Mouse (Mus musculus): Measurements from ENCODE around the gene Zmynd10. TPM values are rescaled to one million over a fixed set of nuclear protein-coding genes. Genes with fewer than 3 reads are reported as not detected.

Gene Zmynd10
- polyA plus RNA-seq, 1 experiment from 2014 or later = 1.1 TPM

GRCm38 (mm10) chr9:107590773-107591060, 43.6 kb downstream of the Zmynd10 start:
- Histone ChIP-seq H3K27ac (replicated peaks) (no peak overlapping the region), H3K4me1 (peaks cover 42% of the 10 kb centered on the region), H3K27me3 (ENCODE audit: low read depth, poor library complexity, severe bottlenecking) (no peaks in the 10 kb centered on the region), H3K9me3 (replicated peaks) (no peaks in the 10 kb centered on the region), H3K36me3 (peaks cover 58% of the 10 kb centered on the region), H3K4me3 (no peak overlapping the region)
- DNase-seq (ENCODE audit: low spot score) = no peak
- 95% methylated on average over 6 of the region's 6 CpGs for WGBS

- Histone ChIP-seq H3K4me1 (peaks cover 29% of the 10 kb centered on the region), H3K4me3 (no peak overlapping the region), H3K27me3 (ENCODE audit: low read depth, poor library complexity, severe bottlenecking) (no peaks in the 10 kb centered on the region), H3K27ac (replicated peaks) (0 out of 2 replicates have a peak overlapping the region, but pooled peaks have one; percentile 28), H3K36me3 (peaks cover 60% of the 10 kb centered on the region), H3K9me3 (replicated peaks) (no peaks in the 10 kb centered on the region)
- DNase-seq (ENCODE audit: low spot score) = no peak
- WGBS = 87% methylated on average over 11 of the region's 11 CpGs
These were observed 46.2 kb downstream of the Zmynd10 start for GRCm38 (mm10) chr9:107593101-107593976.

GRCm38 (mm10) chr9:107594281-107595062, 47.4 kb downstream of the Zmynd10 start:
- Histone ChIP-seq H3K27ac (replicated peaks) (no peak overlapping the region), H3K4me3 (no peak overlapping the region), H3K4me1 (peaks cover 19% of the 10 kb centered on the region; the same call in 1 of the 2 replicates), H3K9me3 (replicated peaks) (no peaks in the 10 kb centered on the region), H3K36me3 (peaks cover 57% of the 10 kb centered on the region), H3K27me3 (ENCODE audit: low read depth, poor library complexity, severe bottlenecking) (peaks cover 9% of the 10 kb centered on the region)
- 82% methylated on average over 8 of the region's 8 CpGs for WGBS
- DNase-seq (ENCODE audit: low spot score) = no peak

- 91% methylated on average over 11 of the region's 11 CpGs for WGBS
- peaks cover 29% of the 10 kb centered on the region for H3K4me1 ChIP-seq
These were observed 49.8 kb downstream of the Zmynd10 start for GRCm38 (mm10) chr9:107596619-107597569.

GRCm38 (mm10) chr9:107598385-107598784, 51.3 kb downstream of the Zmynd10 start:
- no peaks in the 10 kb centered on the region for H3K9me3 ChIP-seq (replicated peaks)
- peaks cover 35% of the 10 kb centered on the region for H3K27me3 ChIP-seq (ENCODE audit: low read depth, poor library complexity, severe bottlenecking)
- WGBS = 92% methylated on average over 5 of the region's 5 CpGs
- peaks cover 33% of the 10 kb centered on the region for H3K4me1 ChIP-seq
- peaks cover 18% of the 10 kb centered on the region for H3K36me3 ChIP-seq
- DNase-seq (ENCODE audit: low spot score) = no peak
- H3K4me3 ChIP-seq = no peak overlapping the region
- H3K27ac ChIP-seq (replicated peaks) = 0 out of 2 replicates have a peak overlapping the region, but pooled peaks have one; percentile 34

More at GRCm38 (mm10) chr9:107596619-107597569, 49.8 kb downstream of the Zmynd10 start:
- Histone ChIP-seq H3K36me3 (peaks cover 33% of the 10 kb centered on the region), H3K27me3 (ENCODE audit: low read depth, poor library complexity, severe bottlenecking) (peaks cover 29% of the 10 kb centered on the region), H3K9me3 (replicated peaks) (no peaks in the 10 kb centered on the region), H3K27ac (replicated peaks) (no peak overlapping the region), H3K4me3 (no peak overlapping the region)
- no peak for DNase-seq (ENCODE audit: low spot score)

GRCm38 (mm10) chr9:107599433-107599832, 52.3 kb downstream of the Zmynd10 start:
- Histone ChIP-seq H3K27ac (replicated peaks) (no peak overlapping the region), H3K9me3 (replicated peaks) (no peaks in the 10 kb centered on the region), H3K4me1 (peaks cover 34% of the 10 kb centered on the region), H3K27me3 (ENCODE audit: low read depth, poor library complexity, severe bottlenecking) (peaks cover 44% of the 10 kb centered on the region), H3K4me3 (no peak overlapping the region), H3K36me3 (peaks cover 7% of the 10 kb centered on the region; the same call in 1 of the 2 replicates)
- 89% methylated on average over 9 of the region's 9 CpGs for WGBS
- DNase-seq (ENCODE audit: low spot score) = no peak

- H3K9me3 ChIP-seq (replicated peaks) = no peaks in the 10 kb centered on the region
- WGBS = 74% methylated on average over 14 of the region's 14 CpGs
- no peak overlapping the region for H3K4me3 ChIP-seq
- H3K27ac ChIP-seq (replicated peaks) = no peak overlapping the region
- H3K36me3 ChIP-seq = 0 out of 2 replicates have a peak, but pooled peaks cover 3% of the 10 kb centered on the region
- H3K4me1 ChIP-seq = peaks cover 38% of the 10 kb centered on the region
- H3K27me3 ChIP-seq (ENCODE audit: low read depth, poor library complexity, severe bottlenecking) = peaks cover 44% of the 10 kb centered on the region
- no peak for DNase-seq (ENCODE audit: low spot score)
These were observed 52.7 kb downstream of the Zmynd10 start for GRCm38 (mm10) chr9:107599842-107600241.

DNA sequence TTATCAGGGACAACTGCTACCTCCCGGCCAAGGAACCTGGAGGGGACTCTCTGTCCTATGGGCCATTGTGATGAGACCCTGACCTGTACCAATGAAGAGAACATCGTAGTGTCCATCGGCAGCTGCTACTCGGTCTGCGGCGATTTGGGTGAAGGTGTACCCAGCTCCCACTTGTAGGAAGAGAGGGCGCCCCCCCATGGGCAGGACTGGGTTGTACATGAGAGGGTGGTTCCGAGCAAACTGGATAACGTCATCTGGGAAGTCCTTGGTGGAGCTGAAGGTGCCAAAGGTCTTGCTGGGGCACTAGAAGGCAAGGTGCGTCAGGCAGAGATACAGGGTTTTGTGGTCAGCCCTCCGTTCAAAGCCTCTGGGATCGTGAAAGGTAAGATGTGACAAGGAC, 53.6 kb downstream of the Zmynd10 start:
- no peak overlapping the region for H3K4me3 ChIP-seq
- no peak overlapping the region for H3K27ac ChIP-seq (replicated peaks)
- 85% methylated on average over 12 of the region's 12 CpGs for WGBS
- DNase-seq (ENCODE audit: low spot score) = no peak
- H3K27me3 ChIP-seq (ENCODE audit: low read depth, poor library complexity, severe bottlenecking) = peaks cover 45% of the 10 kb centered on the region
- H3K9me3 ChIP-seq (replicated peaks) = no peaks in the 10 kb centered on the region
- H3K36me3 ChIP-seq = 0 out of 2 replicates have a peak, but pooled peaks cover 2% of the 10 kb centered on the region
- peaks cover 47% of the 10 kb centered on the region for H3K4me1 ChIP-seq

Other genes starting within 250 kb of the Zmynd10 start
- 13.5 and 15.2 TPM in 2 replicates for gene Hemk1, start 208.9 kb upstream of the Zmynd10 start, polyA plus RNA-seq (2016; fragmentation: Nextera tagmentation; extraction: Ambion mirVana)
- 1.8 and 2.5 TPM in 2 replicates for gene 6430571L13Rik, start 206.7 kb upstream of the Zmynd10 start, polyA plus RNA-seq (2016; fragmentation: Nextera tagmentation; extraction: Ambion mirVana)
- gene Cacna2d2, start 147.7 kb upstream of the Zmynd10 start, polyA plus RNA-seq (2016; fragmentation: Nextera tagmentation; extraction: Ambion mirVana) = 1.00 and 1.7 TPM in 2 replicates
- gene Tmem115, start 13.4 kb upstream of the Zmynd10 start, polyA plus RNA-seq (2016; fragmentation: Nextera tagmentation; extraction: Ambion mirVana) = 38.6 and 39.5 TPM in 2 replicates
- 20.5 and 22.6 TPM in 2 replicates for gene Cyb561d2, start 5.1 kb upstream of the Zmynd10 start, polyA plus RNA-seq (2016; fragmentation: Nextera tagmentation; extraction: Ambion mirVana)
- 37.1 and 40.4 TPM in 2 replicates for gene Nprl2, start 5.1 kb upstream of the Zmynd10 start, polyA plus RNA-seq (2016; fragmentation: Nextera tagmentation; extraction: Ambion mirVana)
- 54.2 and 54.8 TPM in 2 replicates for gene Rassf1, start 4.3 kb downstream of the Zmynd10 start, polyA plus RNA-seq (2016; fragmentation: Nextera tagmentation; extraction: Ambion mirVana)
- 79.2 and 84.3 TPM in 2 replicates for gene Tusc2, start 16.0 kb downstream of the Zmynd10 start, polyA plus RNA-seq (2016; fragmentation: Nextera tagmentation; extraction: Ambion mirVana)
- gene Hyal2, start 20.6 kb downstream of the Zmynd10 start, polyA plus RNA-seq (2016; fragmentation: Nextera tagmentation; extraction: Ambion mirVana) = 143 and 150 TPM in 2 replicates
- gene Hyal1, start 29.6 kb downstream of the Zmynd10 start, polyA plus RNA-seq (2016; fragmentation: Nextera tagmentation; extraction: Ambion mirVana) = 6.8 and 9.3 TPM in 2 replicates
- 17.6 and 18.2 TPM in 2 replicates for gene Naa80, start 31.6 kb downstream of the Zmynd10 start, polyA plus RNA-seq (2016; fragmentation: Nextera tagmentation; extraction: Ambion mirVana)
- 0.62 and 0.96 TPM in 2 replicates for gene Hyal3, start 33.5 kb downstream of the Zmynd10 start, polyA plus RNA-seq (2016; fragmentation: Nextera tagmentation; extraction: Ambion mirVana)
- 46.3 and 56.8 TPM in 2 replicates for gene Ifrd2, start 40.3 kb downstream of the Zmynd10 start, polyA plus RNA-seq (2016; fragmentation: Nextera tagmentation; extraction: Ambion mirVana)
- 1.8 and 3.2 TPM in 2 replicates for gene Sema3b, start 61.9 kb downstream of the Zmynd10 start, polyA plus RNA-seq (2016; fragmentation: Nextera tagmentation; extraction: Ambion mirVana)
- gene Gnai2, start 88.1 kb downstream of the Zmynd10 start, polyA plus RNA-seq (2016; fragmentation: Nextera tagmentation; extraction: Ambion mirVana) = 629 and 656 TPM in 2 replicates
- 9.3 and 11.6 TPM in 2 replicates for gene Slc38a3, start 122.2 kb downstream of the Zmynd10 start, polyA plus RNA-seq (2016; fragmentation: Nextera tagmentation; extraction: Ambion mirVana)
- 3.2 and 3.6 TPM in 2 replicates for gene Gnat1, start 132.4 kb downstream of the Zmynd10 start, polyA plus RNA-seq (2016; fragmentation: Nextera tagmentation; extraction: Ambion mirVana)
- 14.9 and 17.2 TPM in 2 replicates for gene Sema3f, start 163.2 kb downstream of the Zmynd10 start, polyA plus RNA-seq (2016; fragmentation: Nextera tagmentation; extraction: Ambion mirVana)
- gene Rbm5, start 223.7 kb downstream of the Zmynd10 start, polyA plus RNA-seq (2016; fragmentation: Nextera tagmentation; extraction: Ambion mirVana) = 200 and 220 TPM in 2 replicates

All from midbrain, embryonic 10.5 days (tissue).